Mouse (Mus musculus) 416B (cell line): ENCODE measurements around the gene Pde4d.

Experiments used
- DNase-seq: peaks from one replicate; pipeline ENCODE4 v3.0.0; 2011; ENCODE audit warnings: low read depth

Gene Pde4d

DNA sequence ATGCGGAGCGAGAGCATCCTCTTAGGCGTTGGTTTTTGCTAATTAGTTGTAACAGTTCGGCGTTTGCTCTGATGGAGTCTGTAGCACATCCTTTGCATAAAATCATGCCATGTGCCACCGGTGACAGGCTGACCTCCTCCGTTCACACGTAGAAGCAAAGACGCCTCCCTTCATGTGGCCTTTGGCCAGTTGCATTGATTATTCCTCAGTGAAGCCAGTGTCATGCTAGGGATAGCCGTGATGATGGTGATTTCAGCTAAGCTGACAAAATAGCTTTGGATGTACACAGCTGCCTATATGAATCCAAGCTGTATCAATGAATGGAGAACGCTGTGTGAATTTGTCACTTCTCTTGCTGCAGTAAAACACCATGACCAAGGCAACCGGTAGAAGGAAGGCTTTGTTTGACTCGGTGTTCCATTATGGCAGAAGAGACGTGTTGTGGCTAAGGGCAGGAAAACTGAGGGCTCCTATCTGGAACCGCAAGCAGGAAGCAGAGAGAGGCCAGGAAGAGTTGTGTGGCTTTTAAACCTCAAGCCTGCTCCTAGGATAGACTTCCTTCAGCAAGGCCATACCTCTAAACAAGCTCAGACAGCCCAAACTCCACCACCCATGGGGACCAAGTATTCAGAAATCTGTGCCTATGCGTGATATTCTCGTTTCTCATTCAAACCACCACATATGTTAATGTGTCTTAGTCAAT is 1471.7 kb downstream of the Pde4d start:
- peak; percentile 97 for DNase-seq

DNA sequence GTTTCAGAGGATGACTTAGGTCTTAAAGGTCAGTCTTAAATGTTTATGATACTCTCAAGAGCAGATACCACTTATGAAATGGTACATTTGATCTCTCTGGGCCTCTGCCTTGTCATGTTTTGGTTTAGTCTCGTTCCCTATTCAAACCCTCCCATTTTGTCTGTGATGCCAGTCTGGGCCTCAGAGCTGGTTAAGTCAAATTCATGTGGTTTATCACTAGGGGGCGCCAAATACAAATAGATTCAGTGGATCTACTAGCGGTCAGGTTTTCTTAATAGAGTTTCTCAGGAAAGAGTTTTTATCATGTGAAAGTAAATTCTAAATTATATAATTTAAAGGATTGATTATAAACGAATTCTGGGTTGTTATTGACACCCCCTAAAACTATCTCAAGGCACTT is 1472.5 kb downstream of the Pde4d start:
- peak; percentile 93 for DNase-seq

DNA sequence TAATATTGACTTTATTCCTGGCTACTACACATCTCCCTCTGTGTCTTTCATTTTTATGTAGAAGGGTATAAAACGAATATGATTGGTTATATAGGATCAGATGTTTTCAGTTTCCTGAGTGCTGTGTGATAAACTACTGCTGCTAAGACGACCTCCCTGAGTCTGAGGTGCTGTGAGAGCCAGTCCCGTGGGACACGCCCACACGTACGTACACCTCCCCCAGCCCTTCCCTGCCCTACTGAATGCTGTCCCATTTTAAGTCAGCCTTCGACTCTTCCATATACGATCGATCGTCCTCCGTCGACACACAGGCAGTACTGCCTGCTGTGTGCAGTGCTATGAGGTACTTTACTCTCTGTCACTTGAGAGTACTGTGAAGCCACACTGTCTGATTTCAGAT is 1473.0 kb downstream of the Pde4d start:
- DNase-seq, result no peak

DNA sequence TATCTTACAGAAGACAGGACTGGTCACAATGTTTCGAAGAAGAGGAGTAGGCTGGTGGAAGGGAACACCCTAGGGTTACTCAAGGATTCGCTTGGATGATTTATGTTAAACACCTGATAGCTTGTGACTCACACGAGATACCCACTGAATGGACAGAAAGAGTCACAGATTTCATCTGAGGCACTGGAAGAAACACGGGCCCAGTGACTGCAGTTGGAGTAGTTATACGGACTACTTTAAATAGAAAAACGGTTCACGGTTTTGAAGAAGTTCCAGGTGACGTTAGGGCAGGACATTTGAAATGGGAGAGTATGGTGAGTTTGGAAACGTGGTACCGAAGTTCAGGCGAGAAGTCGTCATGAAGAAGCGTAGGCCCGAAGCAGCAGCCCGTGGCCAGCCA is 1475.0 kb downstream of the Pde4d start:
- DNase-seq, result no peak

DNA sequence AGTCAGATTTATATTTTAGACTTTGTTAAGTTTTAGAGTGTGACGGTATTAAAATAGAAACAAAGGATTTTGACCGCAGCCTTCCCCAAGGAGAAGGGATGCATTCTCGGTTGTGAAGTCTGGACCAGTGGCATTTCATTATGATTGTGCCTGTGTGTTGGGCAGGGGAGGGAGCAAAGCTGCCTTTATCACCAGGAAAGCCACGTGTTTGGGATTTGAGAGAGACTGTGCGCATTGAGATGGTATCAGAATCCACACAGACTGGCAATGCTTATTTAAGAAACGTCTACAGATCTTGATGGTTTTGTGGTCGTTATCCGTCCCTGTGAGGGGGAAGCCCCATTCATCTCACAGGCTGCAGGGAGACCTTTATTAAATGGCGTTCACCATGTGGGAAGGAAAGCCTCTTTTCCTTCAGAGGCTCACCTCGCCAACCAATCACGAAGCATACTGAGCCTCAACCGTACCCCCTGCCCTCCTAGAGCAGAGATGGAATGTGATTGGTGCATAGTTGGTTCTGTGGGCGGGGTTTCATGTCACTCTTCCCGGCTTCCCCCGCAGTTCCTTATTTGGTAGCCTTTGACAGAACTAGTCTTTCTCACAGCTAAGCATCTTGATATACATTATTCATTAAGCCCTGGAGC is 1476.7 kb downstream of the Pde4d start:
- DNase-seq, result peak; percentile 76

DNA sequence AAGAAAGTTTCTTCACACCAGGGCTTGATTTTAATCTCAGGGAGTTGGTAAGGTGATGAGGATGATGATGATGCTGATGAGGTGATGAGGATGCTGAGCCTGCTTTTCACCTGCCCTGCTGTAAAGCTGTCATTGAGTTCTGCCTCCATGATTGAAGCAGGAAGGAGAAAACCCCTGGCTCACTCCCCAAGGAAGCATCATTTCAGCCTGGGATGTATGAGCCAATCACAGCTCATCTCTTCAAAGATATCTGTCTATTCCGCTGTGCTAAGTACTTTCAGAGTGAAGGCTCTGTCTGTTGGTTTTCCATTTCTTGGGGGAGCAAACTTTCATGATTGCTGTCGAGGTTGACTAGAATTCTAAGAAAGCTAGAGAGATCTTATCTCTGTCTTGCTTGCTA is 1478.0 kb downstream of the Pde4d start:
- no peak for DNase-seq

DNA sequence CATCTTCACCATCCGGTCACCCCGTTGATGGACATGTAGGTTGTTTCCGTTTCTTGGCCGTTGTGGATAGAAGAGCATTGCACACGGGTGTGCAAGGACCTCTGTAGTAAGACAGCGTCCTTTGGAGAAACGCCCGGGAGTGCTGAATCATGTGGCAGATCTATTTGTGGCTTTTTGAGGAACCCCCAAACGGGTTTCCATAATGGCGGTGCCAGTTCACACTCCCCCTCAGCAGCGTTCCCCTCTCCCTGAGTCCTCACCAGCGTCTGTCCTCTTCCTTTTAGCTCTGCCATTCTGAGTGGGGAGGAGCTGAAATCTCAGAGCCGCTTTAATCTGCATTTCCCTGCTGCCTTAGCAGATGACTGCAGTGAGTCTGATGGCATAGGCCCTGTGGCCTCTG is 1482.9 kb downstream of the Pde4d start:
- DNase-seq, result no peak

DNA sequence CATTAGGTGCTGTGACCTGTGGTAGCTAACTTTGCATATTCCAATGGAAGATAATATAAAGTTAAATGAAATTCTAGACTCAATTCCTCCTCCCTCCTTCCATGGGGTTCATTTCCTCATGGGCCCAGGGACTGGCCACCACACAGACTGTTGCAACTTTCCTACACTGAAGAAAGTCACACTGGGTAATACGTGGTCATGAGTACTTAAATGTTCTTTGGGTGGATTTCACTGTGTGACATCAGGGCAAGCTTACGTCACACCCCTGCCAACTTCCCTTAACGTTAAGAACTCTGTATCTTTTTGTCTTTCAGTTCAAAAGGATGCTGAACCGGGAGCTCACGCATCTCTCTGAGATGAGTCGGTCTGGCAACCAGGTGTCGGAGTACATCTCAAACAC is 1483.8 kb downstream of the Pde4d start:
- peak; percentile 69 for DNase-seq

DNA sequence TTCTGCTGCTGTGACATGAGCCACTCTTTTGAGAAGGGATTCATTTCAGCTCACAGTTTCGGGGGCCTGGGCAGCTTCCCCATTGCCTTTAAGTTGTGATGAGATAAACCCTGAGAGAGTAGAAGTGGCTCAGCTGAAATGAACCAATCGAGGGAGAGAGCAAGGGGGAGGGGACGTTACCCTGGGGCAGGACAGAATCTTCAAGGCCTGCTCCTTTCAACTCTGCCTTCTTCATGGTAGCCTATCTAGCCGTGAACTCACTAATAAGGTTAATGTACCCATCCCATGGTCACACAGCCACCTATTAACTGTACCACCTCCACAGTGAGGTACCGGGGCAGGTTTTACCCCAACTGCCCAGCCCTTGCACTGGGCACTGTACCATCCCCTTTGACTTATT is 1487.1 kb downstream of the Pde4d start:
- no peak for DNase-seq

DNA sequence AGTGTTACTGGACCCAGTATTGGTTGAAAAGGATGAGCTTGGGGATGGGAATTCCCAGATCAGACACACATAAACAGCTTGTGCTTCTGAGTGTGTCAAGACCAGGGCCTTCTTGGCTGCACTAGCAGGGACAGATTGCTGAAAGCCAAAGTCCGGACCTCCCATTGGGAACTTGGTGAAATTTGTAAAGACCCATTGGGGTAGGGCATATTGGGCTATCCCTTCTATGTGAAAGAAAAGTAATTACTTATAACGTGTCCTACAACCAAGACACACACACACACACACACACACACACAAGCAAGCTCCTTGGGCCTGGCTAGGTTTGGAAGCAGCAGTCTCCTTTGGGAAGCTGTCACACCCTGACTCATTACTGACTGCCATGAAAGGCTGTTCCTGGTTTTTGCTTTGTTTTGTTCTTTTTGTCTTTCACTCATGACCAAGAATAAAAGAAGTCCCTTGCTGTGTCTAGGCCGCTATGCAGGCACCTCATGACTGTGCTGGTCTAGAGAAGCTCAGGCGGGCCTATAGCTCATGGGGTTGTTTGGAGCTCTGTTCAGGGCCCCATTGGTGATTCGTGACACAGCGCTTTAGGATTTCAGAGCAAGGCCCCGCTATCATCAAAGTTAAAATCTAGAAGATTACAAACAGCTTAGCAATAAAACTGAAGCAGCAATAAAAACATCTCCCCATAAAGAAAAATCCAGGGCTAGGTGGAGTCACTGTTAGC is 1495.2 kb downstream of the Pde4d start:
- DNase-seq, result no peak

DNA sequence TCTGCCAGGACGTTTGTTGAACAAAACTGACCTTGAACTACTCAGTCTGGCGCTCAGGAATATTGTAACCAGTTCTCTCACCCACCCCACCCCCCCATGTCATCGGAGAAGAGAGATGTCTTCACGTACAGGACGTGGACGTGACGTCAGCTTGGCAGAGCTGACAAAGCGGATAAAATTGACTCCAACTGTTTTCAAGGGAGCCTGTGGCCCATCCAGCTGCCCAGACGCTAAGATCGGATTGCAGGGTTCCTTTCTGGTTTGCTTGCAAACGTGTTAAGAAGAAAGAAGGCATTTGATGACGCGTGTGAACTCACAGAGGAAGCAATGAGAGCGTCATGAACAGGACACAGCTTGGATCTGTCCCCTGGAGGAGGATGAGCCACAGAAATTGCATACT is 1501.7 kb downstream of the Pde4d start:
- DNase-seq, result no peak

DNA sequence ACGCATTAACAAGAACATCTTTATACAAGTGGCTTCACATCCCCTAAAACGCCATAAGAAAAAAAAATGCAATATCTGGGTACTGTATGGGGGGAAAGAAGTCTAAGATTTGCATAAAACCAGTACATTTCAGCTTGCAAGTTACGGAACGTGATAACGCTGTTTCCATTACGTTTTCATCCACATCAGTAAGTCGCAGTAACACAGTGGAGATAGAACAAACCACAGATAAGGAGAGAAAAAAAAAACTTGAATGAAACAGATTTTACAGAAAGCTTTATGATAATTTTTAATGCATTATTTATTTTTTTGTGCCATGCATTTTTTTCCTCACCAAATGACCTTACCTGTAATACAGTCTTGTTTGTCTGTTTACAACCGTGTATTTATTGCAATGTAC is 1504.4 kb downstream of the Pde4d start:
- no peak for DNase-seq

DNA sequence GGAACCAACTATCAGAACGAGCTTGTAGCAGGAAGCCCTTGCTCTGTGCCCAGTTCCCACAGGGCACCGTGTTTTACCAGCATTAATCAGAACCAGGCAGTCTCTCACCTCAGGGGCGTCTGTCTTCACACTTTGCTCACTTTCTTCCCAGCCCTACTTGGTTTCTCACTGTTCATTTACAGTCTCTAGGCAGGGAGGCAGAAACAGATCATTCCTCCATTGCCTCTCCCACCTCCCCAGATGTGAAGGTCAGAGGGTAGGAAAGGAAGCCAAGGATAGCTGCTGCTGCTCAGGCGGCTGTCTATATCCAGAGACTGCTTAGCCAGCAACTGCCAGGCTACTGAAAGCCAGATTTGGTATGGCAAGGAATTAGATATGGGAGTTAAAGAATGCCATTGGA is 1508.2 kb downstream of the Pde4d start:
- DNase-seq, result no peak

DNA sequence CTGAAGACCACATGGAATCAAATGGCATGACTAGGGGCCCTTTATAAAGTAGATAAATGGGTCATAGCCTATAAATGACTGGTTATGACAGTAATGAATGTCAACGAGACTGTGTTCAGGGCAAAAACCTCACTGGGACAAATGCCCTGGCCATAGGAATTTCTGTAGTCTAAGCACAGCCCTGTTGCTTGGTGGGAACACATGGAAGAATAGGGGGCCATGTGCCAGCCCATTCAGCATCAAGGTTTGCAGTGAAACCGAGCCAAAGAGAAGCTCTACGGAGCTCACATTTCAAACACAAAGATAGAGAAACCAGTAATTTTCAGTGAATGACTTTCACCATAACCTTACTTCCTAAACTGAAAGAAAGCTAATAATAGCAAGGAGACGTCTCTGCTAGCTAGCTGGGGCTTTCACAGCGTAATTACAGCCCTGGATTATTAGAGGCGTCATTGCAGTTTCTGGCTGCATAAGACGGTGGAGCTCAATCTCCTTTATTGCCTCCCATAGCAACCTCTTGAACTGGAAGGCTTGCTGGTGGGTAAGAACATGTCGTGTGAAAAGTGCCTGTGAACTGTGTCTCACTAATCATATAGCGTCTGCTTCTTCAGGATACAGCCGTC is 1533.2 kb downstream of the Pde4d start:
- no peak for DNase-seq

DNA sequence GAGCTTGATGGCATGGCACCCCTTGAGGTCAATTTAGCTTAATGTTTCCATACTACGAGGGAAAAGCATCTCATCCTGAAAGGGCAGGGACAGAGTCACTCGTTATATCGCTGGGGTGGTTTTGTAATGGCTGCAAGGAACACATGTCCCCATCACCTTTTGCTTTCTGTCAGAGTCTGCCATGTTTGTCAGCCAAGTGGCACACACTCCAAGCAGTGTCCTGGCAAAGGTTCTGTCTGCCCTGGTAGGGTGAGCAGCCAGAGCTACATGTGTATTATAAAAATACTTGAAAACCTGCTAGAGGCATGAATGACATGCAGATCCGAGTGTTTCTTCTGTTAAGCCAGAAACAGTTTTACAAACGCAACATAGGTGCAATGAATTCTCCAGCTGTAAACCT is 1535.7 kb downstream of the Pde4d start:
- no peak for DNase-seq

DNA sequence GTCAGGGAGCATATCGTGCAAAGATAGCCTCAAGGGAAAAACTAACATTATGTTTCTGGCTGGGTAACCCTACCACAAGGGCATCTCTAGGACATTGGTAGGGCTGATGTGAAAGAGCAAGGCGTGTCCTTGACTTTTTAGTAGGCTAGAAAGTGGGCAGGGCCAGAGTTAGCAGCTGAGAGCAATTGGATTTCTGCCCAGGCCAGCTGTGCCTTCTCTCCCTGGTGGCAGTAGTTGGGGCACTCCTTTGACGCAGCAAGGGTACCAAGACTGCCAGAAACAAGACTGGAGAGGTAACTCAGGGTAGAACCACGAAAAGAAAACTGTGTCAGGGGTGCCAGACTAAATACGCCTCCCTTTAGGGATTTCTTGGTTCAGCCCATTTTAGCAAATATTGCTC is 1536.1 kb downstream of the Pde4d start:
- no peak for DNase-seq

DNA sequence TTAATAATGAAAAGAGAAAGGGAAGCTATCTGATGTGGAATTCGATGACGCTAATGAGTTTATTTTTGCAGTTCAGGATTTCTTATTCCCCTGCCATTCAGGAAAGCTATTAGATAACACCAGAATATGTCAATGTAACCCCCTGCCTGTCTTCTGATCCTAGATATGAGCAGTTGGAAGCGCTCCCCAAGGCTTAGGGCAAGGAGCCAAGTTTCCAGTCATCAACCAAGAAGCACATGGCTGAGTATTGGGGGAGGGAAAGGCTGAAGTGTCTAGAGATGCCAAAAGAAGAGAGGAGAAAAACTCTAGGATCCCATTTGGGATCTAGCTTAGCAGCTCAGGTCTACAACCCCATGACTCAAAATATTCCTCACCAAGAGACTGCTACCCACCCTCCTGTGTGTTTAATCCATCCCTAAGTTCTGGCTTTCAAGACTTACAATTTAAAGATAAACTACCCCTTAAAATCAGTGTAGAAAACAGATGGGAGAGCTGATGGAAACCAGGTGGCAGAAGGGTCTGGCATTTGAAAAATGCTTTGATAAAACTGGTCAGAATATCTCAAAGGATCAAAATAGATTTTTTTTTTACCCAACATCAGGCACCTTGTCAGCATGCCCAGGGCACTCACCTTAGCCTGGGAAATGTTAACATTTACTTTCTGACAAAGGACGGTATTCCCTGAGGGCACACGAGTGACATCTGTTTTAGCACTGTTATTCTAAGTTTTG is 1543.2 kb downstream of the Pde4d start:
- peak; percentile 13 for DNase-seq

DNA sequence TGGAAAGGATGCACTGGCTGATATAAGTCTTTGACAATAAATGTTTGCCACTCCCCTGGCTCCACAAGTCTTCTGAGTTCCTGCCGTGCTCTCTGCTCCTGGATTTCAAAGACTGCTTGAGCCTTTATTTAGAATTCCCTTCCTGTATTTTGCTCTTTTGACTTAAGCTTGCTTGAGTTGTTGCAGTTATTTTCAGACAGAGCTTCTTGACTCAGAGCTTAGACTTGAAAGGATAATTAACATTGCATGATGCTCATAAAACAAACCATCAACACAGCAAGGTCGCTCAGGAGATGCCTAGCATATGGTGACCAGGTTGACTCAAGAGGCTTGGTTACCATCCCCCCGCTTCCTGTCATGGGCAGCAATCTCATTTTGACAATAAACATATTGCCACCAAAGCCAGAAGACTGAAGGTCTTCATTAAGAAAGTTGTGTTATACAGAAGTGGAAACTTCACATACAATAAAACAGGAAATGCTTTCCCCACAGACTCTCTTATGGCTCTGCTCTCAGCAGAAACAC is 1544.6 kb downstream of the Pde4d start:
- DNase-seq, result no peak

DNA sequence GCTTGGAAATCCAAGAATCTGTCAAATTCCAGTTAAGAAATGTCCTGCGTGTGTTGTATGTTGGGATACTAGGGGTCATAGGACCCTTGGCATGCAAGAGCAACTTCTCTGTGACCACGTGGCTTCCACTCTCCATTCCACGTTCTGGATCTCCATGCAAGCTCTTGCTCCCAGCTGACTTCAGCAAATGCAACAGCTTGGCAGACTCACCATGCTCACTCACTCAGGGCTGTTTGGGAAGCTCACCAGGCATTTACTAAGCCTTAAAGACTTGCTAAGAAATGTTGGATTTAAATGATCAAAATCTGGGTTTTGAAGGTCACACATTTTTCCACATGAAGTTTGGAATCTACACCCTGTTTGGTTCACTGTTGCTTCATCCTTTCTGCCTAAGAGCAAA is 1552.3 kb downstream of the Pde4d start:
- DNase-seq, result no peak
